Mouse (Mus musculus) heart, embryonic 11.5 days (tissue): ENCODE measurements around the gene Chrna9. TPM values are rescaled to one million over a fixed set of nuclear protein-coding genes. Genes with fewer than 3 reads are reported as not detected.

ENCODE experiments used
- ATAC-seq: fragments of 200-750 bp; cut with Nextera tagmentation; replicated peaks from 2 replicates; pipeline ENCODE4 v1.8.0; 2017; ENCODE audit warnings: moderate library complexity; ENCODE audit not compliant: insufficient number of reproducible peaks, low FRiP score, low TSS enrichment
- H3K27ac ChIP-seq: fragments of 300-500 bp; sonication (generic); 2 replicates; pipeline ENCODE4 v1.5.1; 2014; ENCODE audit warnings: mild to moderate bottlenecking, low read depth, low read length
- H3K27me3 ChIP-seq: fragments of 300-500 bp; sonication (generic); 2 replicates; pipeline ENCODE4 v1.6.1; 2014; ENCODE audit warnings: mild to moderate bottlenecking, low read length, mixed read lengths; ENCODE audit not compliant: control insufficient read depth, insufficient read depth
- H3K36me3 ChIP-seq: fragments of 300-500 bp; sonication (generic); 2 replicates; pipeline ENCODE4 v1.6.1; 2014; ENCODE audit warnings: mild to moderate bottlenecking, low read length, moderate library complexity, mixed read lengths; ENCODE audit not compliant: control insufficient read depth, insufficient read depth
- H3K4me1 ChIP-seq: fragments of 300-500 bp; sonication (generic); 2 replicates; pipeline ENCODE4 v1.6.1; 2014; ENCODE audit warnings: low read length; ENCODE audit not compliant: control insufficient read depth, insufficient read depth
- H3K4me2 ChIP-seq: fragments of 300-500 bp; sonication (generic); 2 replicates; pipeline ENCODE4 v1.6.1; 2014; ENCODE audit warnings: mild to moderate bottlenecking, moderate library complexity
- H3K4me3 ChIP-seq: fragments of 300-500 bp; sonication (generic); 2 replicates; pipeline ENCODE4 v1.5.1; 2014; ENCODE audit warnings: low read depth, low read length
- H3K9ac ChIP-seq: fragments of 300-500 bp; sonication (generic); 2 replicates; pipeline ENCODE4 v1.6.1; 2014; ENCODE audit warnings: mild to moderate bottlenecking, low read depth, low read length, moderate library complexity
- H3K9me3 ChIP-seq: fragments of 300-500 bp; sonication (generic); replicated peaks from 2 replicates; pipeline ENCODE4 v1.6.1; 2016; ENCODE audit warnings: low read length; ENCODE audit not compliant: control insufficient read depth
- WGBS: fragments of 180-500 bp; shearing (Covaris S2); extraction: QIAGEN DNeasy Blood & Tissue Kit; methylation state at CpG from one replicate; pipeline ENCODE4 v1.1.7; 2014; ENCODE audit not compliant: insufficient replicate concordance; 5-methylcytosine and 5-hydroxymethylcytosine counted together
- polyA plus RNA-seq: library from polyadenylated mRNA; unstranded; fragments of >200 nt; fragmentation: Nextera tagmentation; extraction: Ambion mirVana; gene quantifications from 2 replicates; pipeline ENCODE4 v1.2.1, GENCODE M21; 2014

Gene Chrna9
- polyA plus RNA-seq, 1 experiment from 2014 or later: not detected

GRCm38 (mm10) chr5:65956144-65957008 is 21.7 kb downstream of the Chrna9 start:
- H3K4me2 ChIP-seq: peak overlapping the region; percentile 56
- H3K4me3 ChIP-seq: peak overlapping the region; percentile 29
- H3K36me3 ChIP-seq: no peaks in the 10 kb centered on the region
- peaks cover 5% of the 10 kb centered on the region for H3K4me1 ChIP-seq
- peak overlapping the region; percentile 2; the same call in 1 of the 2 replicates for H3K27ac ChIP-seq
- H3K9ac ChIP-seq: peak overlapping the region; percentile 60
- ATAC-seq: no peak
- WGBS: 76% methylated on average over 9 of the region's 9 CpGs
- no peaks in the 10 kb centered on the region for H3K27me3 ChIP-seq
- H3K9me3 ChIP-seq: no peaks in the 10 kb centered on the region

- Histone ChIP-seq H3K4me2 (no peak overlapping the region), H3K4me3 (no peak overlapping the region), H3K9ac (no peak overlapping the region), H3K36me3 (no peaks in the 10 kb centered on the region), H3K9me3 (no peaks in the 10 kb centered on the region), H3K27ac (no peak overlapping the region), H3K4me1 (peaks cover 5% of the 10 kb centered on the region), H3K27me3 (no peaks in the 10 kb centered on the region)
- no peak for ATAC-seq
- 4% methylated on average over 4 of the region's 4 CpGs for WGBS
Measured at GRCm38 (mm10) chr5:65958597-65958996, 23.9 kb downstream of the Chrna9 start.

GRCm38 (mm10) chr5:65959893-65960596 is 25.3 kb downstream of the Chrna9 start:
- Histone ChIP-seq H3K9me3 (no peaks in the 10 kb centered on the region), H3K36me3 (no peaks in the 10 kb centered on the region), H3K27ac (no peak overlapping the region), H3K4me1 (peaks cover 4% of the 10 kb centered on the region; the same call in 1 of the 2 replicates), H3K4me3 (no peak overlapping the region), H3K27me3 (no peaks in the 10 kb centered on the region), H3K9ac (no peak overlapping the region), H3K4me2 (no peak overlapping the region)
- ATAC-seq: no peak
- 60% methylated on average over 5 of the region's 5 CpGs for WGBS

GRCm38 (mm10) chr5:65960597-65960950 is 25.9 kb downstream of the Chrna9 start:
- WGBS: 82% methylated on average over 11 of the region's 11 CpGs
- H3K27me3 ChIP-seq: no peaks in the 10 kb centered on the region
- H3K4me3 ChIP-seq: no peak overlapping the region
- no peak overlapping the region for H3K4me2 ChIP-seq
- H3K9me3 ChIP-seq: no peaks in the 10 kb centered on the region
- no peaks in the 10 kb centered on the region for H3K4me1 ChIP-seq
- H3K27ac ChIP-seq: no peak overlapping the region
- no peak overlapping the region for H3K9ac ChIP-seq
- H3K36me3 ChIP-seq: no peaks in the 10 kb centered on the region
- no peak for ATAC-seq

- Histone ChIP-seq H3K27ac (no peak overlapping the region), H3K4me1 (no peaks in the 10 kb centered on the region), H3K27me3 (no peaks in the 10 kb centered on the region), H3K4me2 (no peak overlapping the region), H3K9ac (no peak overlapping the region), H3K36me3 (no peaks in the 10 kb centered on the region), H3K9me3 (no peaks in the 10 kb centered on the region), H3K4me3 (no peak overlapping the region)
- no peak for ATAC-seq
- WGBS: 84% methylated on average over 5 of the region's 5 CpGs
Measured at GRCm38 (mm10) chr5:65963291-65963690, 28.6 kb downstream of the Chrna9 start.

- ATAC-seq: no peak
- H3K4me1 ChIP-seq: no peaks in the 10 kb centered on the region
- no peaks in the 10 kb centered on the region for H3K9me3 ChIP-seq
- H3K9ac ChIP-seq: no peak overlapping the region
- no peak overlapping the region for H3K4me3 ChIP-seq
- no peak overlapping the region for H3K4me2 ChIP-seq
- H3K36me3 ChIP-seq: no peaks in the 10 kb centered on the region
- H3K27me3 ChIP-seq: no peaks in the 10 kb centered on the region
- WGBS: 56% methylated on average over 7 of the region's 7 CpGs
- H3K27ac ChIP-seq: no peak overlapping the region
Measured at GRCm38 (mm10) chr5:65965771-65966279, 31.1 kb downstream of the Chrna9 start.

- H3K9ac ChIP-seq: no peak overlapping the region
- H3K27ac ChIP-seq: no peak overlapping the region
- H3K4me3 ChIP-seq: no peak overlapping the region
- no peak for ATAC-seq
- H3K9me3 ChIP-seq: no peaks in the 10 kb centered on the region
- no peaks in the 10 kb centered on the region for H3K4me1 ChIP-seq
- H3K27me3 ChIP-seq: no peaks in the 10 kb centered on the region
- H3K4me2 ChIP-seq: no peak overlapping the region
- 51% methylated on average over 12 of the region's 12 CpGs for WGBS
- no peaks in the 10 kb centered on the region for H3K36me3 ChIP-seq
Measured at GRCm38 (mm10) chr5:65967091-65967490, 32.4 kb downstream of the Chrna9 start.

- Histone ChIP-seq H3K4me2 (no peak overlapping the region), H3K9ac (no peak overlapping the region), H3K36me3 (no peaks in the 10 kb centered on the region), H3K27me3 (no peaks in the 10 kb centered on the region), H3K27ac (no peak overlapping the region), H3K9me3 (no peaks in the 10 kb centered on the region), H3K4me3 (no peak overlapping the region), H3K4me1 (no peaks in the 10 kb centered on the region)
- WGBS: 86% methylated on average over 3 of the region's 3 CpGs
- ATAC-seq: no peak
Measured at GRCm38 (mm10) chr5:65968004-65968403, 33.3 kb downstream of the Chrna9 start.
